Mouse (Mus musculus): Measurements from ENCODE around the gene Gm20661.

DNA sequence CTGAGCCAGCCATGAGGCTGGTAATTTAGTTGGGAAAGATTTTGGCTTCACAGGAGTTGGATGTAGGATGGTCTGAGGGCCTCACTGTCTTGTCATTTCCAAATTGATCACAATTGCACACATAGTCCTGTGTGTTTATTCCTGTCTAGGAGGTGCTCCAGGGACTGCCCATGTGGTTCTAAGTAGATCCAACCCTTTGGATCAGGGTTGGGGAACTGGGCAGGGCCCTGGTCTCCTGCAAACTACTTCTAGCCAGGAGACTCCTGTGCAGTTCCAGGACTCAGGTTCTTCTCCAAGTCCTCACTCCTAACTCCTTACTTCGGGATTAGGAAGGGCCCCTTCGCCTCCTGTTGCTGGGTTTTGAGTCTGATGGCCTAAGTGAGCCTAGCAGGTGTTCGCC, 47.5 kb upstream of the Gm20661 start, which contains the start of gene Camkv:
- TF ChIP-seq CTCF (IDR thresholded peaks at IDR 0.05) (no peak), POLR2A (IDR thresholded peaks at IDR 0.05; ENCODE audit: insufficient read depth, low read depth, low read length) (no peak), EP300 (IDR thresholded peaks at IDR 0.05; ENCODE audit: insufficient read depth, low read depth, low read length) (no peak)

Data from heart, adult 2 months (tissue).